ENCODE assay signal across 8 mouse cellular contexts in the genomic region with DNA sequence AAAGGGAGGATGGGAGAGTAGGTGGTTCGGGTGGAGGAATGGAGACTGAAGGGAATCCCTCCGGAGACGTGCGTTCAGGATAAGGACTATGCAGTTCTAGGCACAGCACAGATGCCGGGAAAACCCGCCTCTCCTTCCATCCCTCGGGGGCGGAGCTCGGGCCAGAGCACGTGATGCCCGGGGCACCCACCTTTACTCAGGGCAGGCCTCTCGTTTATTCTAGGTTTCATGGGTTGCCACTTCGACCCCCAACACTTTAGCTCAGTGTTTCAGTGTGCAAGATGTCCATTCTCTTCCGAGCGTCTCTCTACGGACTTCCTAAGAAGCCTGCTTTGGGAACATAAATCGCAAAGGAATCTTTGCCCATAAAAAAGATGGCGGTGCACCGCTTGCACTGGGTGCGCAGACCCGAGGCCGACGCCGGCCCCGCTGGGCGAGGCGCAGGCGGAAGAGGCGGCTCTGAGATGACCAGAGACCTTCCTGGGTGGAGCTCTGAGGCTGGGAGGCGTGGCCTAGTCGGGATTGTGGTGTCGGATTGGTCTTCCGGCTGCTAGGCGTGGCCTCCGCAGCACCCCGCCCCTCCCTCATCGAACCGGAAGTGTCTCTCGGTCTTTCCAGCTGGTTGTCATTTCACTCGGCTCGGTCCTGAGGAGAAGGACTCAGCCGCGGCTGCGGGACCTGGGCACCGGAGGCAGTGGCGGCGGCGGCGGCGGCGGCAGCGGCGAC. TPM values are rescaled to one million over a fixed set of nuclear protein-coding genes. Genes with fewer than 3 reads are reported as not detected.
DNase-seq lines count a peak whose midpoint lies in the region; ATAC-seq lines count a peak whose summit lies in the region.

No protein-coding gene starts in this region.

- H3K36me3 ChIP-seq in hindbrain, embryonic 12.5 days, result no peaks in the 10 kb centered on the region

- peak overlapping the region; percentile 80 for H3K4me3 ChIP-seq in hindbrain, embryonic 12.5 days

- no peaks in the 10 kb centered on the region for H3K27me3 ChIP-seq in hindbrain, embryonic 12.5 days

- peak; percentile 99 for DNase-seq in NIH3T3 (ENCODE audit: low read depth)
- DNase-seq in cerebellum, postnatal 10 days, result peak; percentile 99 to 100
- DNase-seq in frontal cortex, postnatal 10 days (ENCODE audit: low spot score in 2 of 2), result peak; percentile 99
- DNase-seq in layer of hippocampus, postnatal 14 days (ENCODE audit: low spot score in 2 of 2), result peak; percentile 96 to 99
- DNase-seq in lung, postnatal 14 days, result peak; percentile 98
- peak; percentile 98 for DNase-seq in retina, adult 2 months (ENCODE audit: low read depth, low spot score)
- peak; percentile 99 to 100 for DNase-seq in thymus, postnatal 36 days

- peak overlapping the region; percentile 94 for H3K27ac ChIP-seq in hindbrain, embryonic 12.5 days

- ATAC-seq in hindbrain, embryonic 12.5 days (ENCODE audit: low FRiP score), result peak; percentile 100

- WGBS in hindbrain, embryonic 12.5 days, result under 1% methylated on average over 49 of the region's 53 CpGs

- peak overlapping the region; percentile 82 for H3K4me2 ChIP-seq in hindbrain, embryonic 12.5 days (replicated peaks)

- peaks cover 23% of the 10 kb centered on the region for H3K4me1 ChIP-seq in hindbrain, embryonic 12.5 days

- H3K9me3 ChIP-seq in hindbrain, embryonic 12.5 days (replicated peaks), result no peaks in the 10 kb centered on the region

- peak overlapping the region; percentile 82 for H3K9ac ChIP-seq in hindbrain, embryonic 12.5 days

RNA-seq across cellular contexts. Expression of a gene that starts 1.6 kb away (rescaled TPM):
- 16.0 and 18.6 TPM in 2 replicates for polyA plus RNA-seq in hindbrain, embryonic 12.5 days (2016; fragmentation: Nextera tagmentation; extraction: Ambion mirVana)
- total RNA-seq in layer of hippocampus, postnatal 14 days (2021), result 100 to 1,000 TPM; 125 to 140 TPM

Comparison
In these comparisons a context has a peak if more than half of its experiments do, and no peak if none do; other contexts are left out.
1. Peak in every context shown above with its lines: DNase-seq, ATAC-seq, H3K4me3 ChIP-seq and H3K27ac ChIP-seq.